Mouse (Mus musculus) stomach, postnatal 0 days (tissue): ENCODE data around the gene Polr2e. TPM values are rescaled to one million over a fixed set of nuclear protein-coding genes. Genes with fewer than 3 reads are reported as not detected.

ENCODE experiments used
- ATAC-seq: fragments of 200-750 bp; cut with Nextera tagmentation; 2 replicates; pipeline ENCODE4 v1.8.0; 2017; ENCODE audit not compliant: low FRiP score, low TSS enrichment
- DNase-seq: peaks from one replicate; pipeline ENCODE4 v3.0.0-alpha.2; 2016; ENCODE audit warnings: low spot score
- H3K27ac ChIP-seq: fragments of 300-500 bp; sonication (generic); replicated peaks from 2 replicates; pipeline ENCODE4 v1.5.1; 2014; ENCODE audit warnings: mild to moderate bottlenecking, control low read depth
- H3K27me3 ChIP-seq: fragments of 300-500 bp; sonication (generic); 2 replicates; pipeline ENCODE4 v1.6.1; 2014; ENCODE audit warnings: low read length; ENCODE audit not compliant: control insufficient read depth, insufficient read depth
- H3K36me3 ChIP-seq: fragments of 300-500 bp; sonication (generic); 2 replicates; pipeline ENCODE4 v1.6.1; 2014; ENCODE audit warnings: low read length, mixed read lengths; ENCODE audit not compliant: control insufficient read depth, insufficient read depth
- H3K4me1 ChIP-seq: fragments of 300-500 bp; sonication (generic); replicated peaks from 2 replicates; pipeline ENCODE4 v1.6.1; 2014; ENCODE audit warnings: antibody characterized with exemption; ENCODE audit not compliant: control insufficient read depth, insufficient read depth
- H3K4me2 ChIP-seq: fragments of 300-500 bp; sonication (generic); replicated peaks from 2 replicates; pipeline ENCODE4 v1.6.1; 2014; ENCODE audit warnings: low read depth, mild to moderate bottlenecking, control low read depth, moderate library complexity
- H3K4me3 ChIP-seq: fragments of 300-500 bp; sonication (generic); 2 replicates; pipeline ENCODE4 v1.5.1; 2014; ENCODE audit warnings: low read depth, low read length, control low read depth
- H3K9ac ChIP-seq: fragments of 300-500 bp; sonication (generic); 2 replicates; pipeline ENCODE4 v1.6.1; 2014; ENCODE audit warnings: mild to moderate bottlenecking, low read length, control low read depth, mixed read lengths
- H3K9me3 ChIP-seq: fragments of 300-500 bp; sonication (generic); 2 replicates; pipeline ENCODE4 v1.6.1; 2016; ENCODE audit warnings: low read length; ENCODE audit not compliant: control insufficient read depth
- CTCF ChIP-seq: IDR thresholded peaks from 2 replicates; pipeline ENCODE4 v1.5.1; 2016; ENCODE audit warnings: antibody characterized with exemption, low read depth, mild to moderate bottlenecking, moderate library complexity
- EP300 ChIP-seq: optimal IDR thresholded peaks from 2 replicates; pipeline ENCODE3; 2016; ENCODE audit warnings: antibody characterized with exemption
- WGBS: fragments of 180-500 bp; shearing (Covaris S2); extraction: QIAGEN DNeasy Blood & Tissue Kit; methylation state at CpG from one replicate; pipeline ENCODE4 v1.1.7; 2014; 5-methylcytosine and 5-hydroxymethylcytosine counted together
- polyA plus RNA-seq: library from polyadenylated mRNA; unstranded; fragments of >200 nt; fragmentation: Nextera tagmentation; extraction: Ambion mirVana; gene quantifications from 2 replicates; pipeline ENCODE4 v1.2.1, GENCODE M21; 2015

The Polr2e gene
- polyA plus RNA-seq, 1 experiment from 2014 or later, result 122 TPM

DNA sequence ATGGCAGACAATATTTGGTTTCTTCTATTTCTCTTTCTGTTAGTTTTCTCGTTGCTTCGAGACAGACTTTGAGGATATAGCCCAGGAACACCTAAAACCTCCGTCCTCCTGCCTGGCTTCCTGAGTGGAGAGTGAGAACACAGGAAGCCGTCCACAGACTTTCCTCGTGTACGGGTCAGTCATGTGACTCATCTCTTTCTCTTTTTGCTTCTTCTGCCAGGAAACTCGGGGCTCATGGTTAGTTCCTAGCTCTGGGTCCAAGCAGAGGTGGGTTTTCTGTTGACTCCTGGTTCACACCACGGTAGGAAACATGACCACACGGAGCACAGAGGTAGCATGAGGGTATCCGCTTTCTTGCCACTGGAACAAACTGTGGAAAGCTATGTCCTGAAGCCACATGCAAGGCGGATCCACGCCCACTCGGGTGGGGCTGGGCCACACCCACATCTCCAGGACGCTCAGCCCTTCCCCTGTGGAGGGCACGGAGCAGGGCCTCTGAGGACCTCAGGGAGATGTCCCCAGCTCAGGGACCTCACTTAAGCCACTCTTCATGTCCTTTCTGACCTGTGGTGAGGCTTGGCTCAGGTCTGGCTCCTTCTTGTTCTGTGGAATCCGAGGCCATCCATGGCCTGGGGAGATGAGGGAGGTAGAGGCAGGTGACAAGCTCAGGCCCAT lies 40.9 kb upstream of the Polr2e start:
- 68% methylated on average over 16 of the region's 16 CpGs for WGBS
- H3K4me1 ChIP-seq, result 0 out of 2 replicates have a peak, but pooled peaks cover 3% of the 10 kb centered on the region
- no peaks in the 10 kb centered on the region for H3K27me3 ChIP-seq
- TF ChIP-seq CTCF (no peak), EP300 (no peak)
- DNase-seq, result peak; percentile 56
- no peak overlapping the region for H3K4me3 ChIP-seq
- peaks cover 13% of the 10 kb centered on the region for H3K36me3 ChIP-seq
- H3K4me2 ChIP-seq, result no peak overlapping the region
- no peak overlapping the region for H3K27ac ChIP-seq
- no peaks in the 10 kb centered on the region for H3K9me3 ChIP-seq
- ATAC-seq, result no peak
- no peak overlapping the region for H3K9ac ChIP-seq

DNA sequence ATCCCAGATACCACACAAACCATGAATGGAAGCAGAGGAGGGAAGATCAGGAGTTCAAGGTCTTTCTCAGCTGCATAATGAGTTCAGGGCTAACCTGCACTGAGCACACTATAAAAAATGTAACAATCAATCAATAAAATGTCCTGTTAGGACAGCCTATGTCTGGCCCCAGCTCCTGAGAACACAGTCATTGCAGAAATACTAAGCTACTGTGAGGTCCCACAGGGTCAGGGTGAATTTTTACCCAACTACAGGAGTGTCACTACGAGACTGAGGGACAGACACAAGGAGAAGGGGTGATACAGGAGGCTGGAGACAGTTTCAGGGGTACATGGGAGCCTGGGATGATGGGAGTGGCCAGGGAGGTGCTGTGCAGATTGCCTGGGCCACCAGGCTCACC lies 38.8 kb upstream of the Polr2e start:
- no peak overlapping the region for H3K9ac ChIP-seq
- no peak overlapping the region for H3K4me2 ChIP-seq
- ATAC-seq, result no peak
- peaks cover 4% of the 10 kb centered on the region; the same call in 1 of the 2 replicates for H3K4me1 ChIP-seq
- TF ChIP-seq CTCF (no peak), EP300 (no peak)
- H3K4me3 ChIP-seq, result no peak overlapping the region
- WGBS, result 92% methylated on average over 1 of the region's 1 CpGs
- no peak overlapping the region for H3K27ac ChIP-seq
- H3K27me3 ChIP-seq, result no peaks in the 10 kb centered on the region
- H3K9me3 ChIP-seq, result no peaks in the 10 kb centered on the region
- peaks cover 13% of the 10 kb centered on the region for H3K36me3 ChIP-seq
- DNase-seq, result no peak

DNA sequence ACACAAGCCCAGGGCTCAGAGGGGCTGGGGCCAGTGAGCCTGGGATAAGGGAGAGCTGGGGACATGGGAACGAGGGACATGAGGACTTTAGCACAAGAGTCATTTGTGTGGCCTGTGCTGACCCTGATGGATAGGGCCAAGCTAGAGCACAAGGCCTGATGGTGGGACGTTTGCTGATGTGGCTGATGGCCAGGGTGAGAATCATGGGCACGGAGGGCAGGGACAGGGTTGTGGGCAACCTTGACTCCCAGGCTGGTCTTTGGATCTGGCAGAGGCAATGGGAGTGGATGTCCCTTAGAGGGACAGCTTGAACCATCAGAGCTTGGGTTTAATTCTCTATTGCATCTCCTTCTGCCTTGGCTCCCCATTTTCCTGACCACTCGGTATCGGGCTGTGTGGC lies 37.7 kb upstream of the Polr2e start:
- Histone ChIP-seq H3K9ac (no peak overlapping the region), H3K4me1 (peaks cover 4% of the 10 kb centered on the region; the same call in 1 of the 2 replicates), H3K4me3 (no peak overlapping the region), H3K4me2 (no peak overlapping the region), H3K27ac (no peak overlapping the region), H3K27me3 (no peaks in the 10 kb centered on the region), H3K9me3 (no peaks in the 10 kb centered on the region), H3K36me3 (peaks cover 8% of the 10 kb centered on the region)
- DNase-seq (no peak), ATAC-seq (no peak)
- WGBS, result 88% methylated on average over 5 of the region's 5 CpGs
- TF ChIP-seq CTCF (no peak), EP300 (no peak)

DNA sequence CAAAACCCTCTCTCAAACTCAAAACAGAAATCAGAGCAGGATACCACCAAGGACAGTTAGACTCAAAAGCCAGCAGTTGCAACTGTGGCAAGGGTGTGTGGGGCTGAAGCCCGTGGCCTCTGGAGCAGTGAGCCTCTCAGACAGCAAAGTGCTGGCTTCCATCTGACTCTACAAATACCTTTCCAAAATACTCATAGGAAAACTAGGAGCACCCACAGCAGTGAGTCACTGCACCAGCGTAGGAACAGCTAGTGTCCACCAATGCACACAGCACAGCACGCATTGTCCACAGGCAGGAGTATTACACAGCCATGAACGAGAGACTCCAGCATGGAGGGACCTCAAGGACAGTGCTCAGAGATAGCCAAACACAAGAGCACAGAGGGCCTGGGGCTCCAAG lies 36.8 kb upstream of the Polr2e start:
- Histone ChIP-seq H3K9ac (no peak overlapping the region), H3K4me1 (peaks cover 12% of the 10 kb centered on the region), H3K27me3 (no peaks in the 10 kb centered on the region), H3K4me3 (no peak overlapping the region), H3K4me2 (no peak overlapping the region), H3K27ac (no peak overlapping the region), H3K36me3 (peaks cover 5% of the 10 kb centered on the region), H3K9me3 (no peaks in the 10 kb centered on the region)
- DNase-seq (no peak), ATAC-seq (no peak)
- no peak for TF ChIP-seq CTCF
- no peak for TF ChIP-seq EP300
- WGBS, result over 99% methylated on average over 4 of the region's 4 CpGs

DNA sequence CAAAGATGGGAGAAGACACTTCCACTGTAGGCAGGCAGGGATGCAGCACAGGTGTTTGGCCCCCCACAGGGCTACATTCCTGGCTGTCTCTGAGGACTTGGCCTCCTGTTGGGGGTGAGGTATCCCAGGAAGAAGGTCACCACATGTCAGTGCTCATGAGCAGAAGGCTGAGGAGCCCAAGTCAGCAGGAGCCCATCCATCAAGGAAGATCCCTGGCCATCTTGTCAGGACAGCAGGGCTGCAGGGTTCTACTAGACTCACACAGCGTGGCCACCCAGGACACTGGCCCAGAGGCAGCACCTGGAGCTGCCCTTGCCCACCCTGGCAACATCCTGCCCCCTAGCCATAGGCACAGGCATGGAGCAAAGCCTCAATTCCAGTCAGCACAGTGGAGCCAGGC lies 36.3 kb upstream of the Polr2e start:
- Histone ChIP-seq H3K4me3 (no peak overlapping the region), H3K9me3 (no peaks in the 10 kb centered on the region), H3K27ac (peak overlapping the region; percentile 88), H3K4me1 (peaks cover 15% of the 10 kb centered on the region), H3K4me2 (no peak overlapping the region), H3K27me3 (no peaks in the 10 kb centered on the region), H3K9ac (peak overlapping the region; percentile 68; the same call in 1 of the 2 replicates), H3K36me3 (peaks cover 5% of the 10 kb centered on the region)
- no peak for ATAC-seq
- DNase-seq, result no peak
- WGBS, result 72% methylated on average over 1 of the region's 1 CpGs
- TF ChIP-seq EP300, result no peak
- TF ChIP-seq CTCF, result no peak; the same call in 1 of the 2 replicates

DNA sequence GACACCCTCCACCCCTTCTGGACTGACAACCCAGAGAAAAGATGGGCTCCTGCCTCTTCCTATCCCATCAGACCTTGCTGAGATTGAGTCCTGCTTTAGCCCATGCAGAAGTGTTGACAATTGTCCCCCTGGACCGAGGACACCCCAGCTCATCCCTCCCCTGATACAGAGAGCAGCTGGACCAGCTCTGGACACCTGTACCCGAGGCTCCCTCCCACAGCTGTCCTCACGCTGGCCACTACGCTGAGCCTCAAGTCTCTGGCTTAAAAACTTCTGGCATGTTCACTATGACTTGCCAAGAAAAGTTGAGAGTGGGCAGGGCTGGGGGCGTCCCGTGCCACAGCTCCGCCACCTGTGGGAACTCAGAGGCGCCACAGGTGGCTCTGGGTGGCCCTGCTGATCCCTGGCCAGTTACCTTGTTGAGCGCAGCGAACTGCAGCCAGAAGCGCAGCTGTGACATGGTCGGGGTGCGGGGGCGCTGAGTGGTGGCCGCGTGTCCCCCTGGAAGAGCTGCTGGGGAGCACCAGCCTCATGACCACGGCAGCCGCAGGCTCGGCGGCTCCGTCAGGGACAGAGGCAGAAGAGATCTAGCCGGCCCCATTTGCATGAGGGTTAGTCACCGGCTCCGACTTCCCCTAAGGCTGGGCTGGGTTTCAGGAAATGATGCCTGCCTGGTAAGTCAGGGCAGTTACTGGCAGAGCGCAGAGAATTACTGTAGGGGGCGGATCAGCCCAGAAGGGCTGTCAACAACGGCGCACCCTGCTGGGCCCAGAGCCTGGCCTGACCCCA lies 35.4 kb upstream of the Polr2e start:
- peak; percentile 83 for ATAC-seq
- peak overlapping the region; percentile 68 for H3K9ac ChIP-seq
- peaks cover 17% of the 10 kb centered on the region for H3K4me1 ChIP-seq
- H3K9me3 ChIP-seq, result no peaks in the 10 kb centered on the region
- TF ChIP-seq CTCF (peak; percentile 72), EP300 (no peak)
- H3K36me3 ChIP-seq, result peaks cover 5% of the 10 kb centered on the region
- 20% methylated on average over 28 of the region's 28 CpGs for WGBS
- H3K27me3 ChIP-seq, result no peaks in the 10 kb centered on the region
- H3K27ac ChIP-seq, result peak overlapping the region; percentile 88
- H3K4me3 ChIP-seq, result peak overlapping the region; percentile 33
- H3K4me2 ChIP-seq, result peak overlapping the region; percentile 59
- peak; percentile 90 for DNase-seq
